Mouse (Mus musculus): ENCODE measurements around the gene Ubr3. TPM values are rescaled to one million over a fixed set of nuclear protein-coding genes. Genes with fewer than 3 reads are reported as not detected.

Gene Ubr3
- total and polyA plus RNA-seq, 3 experiments = 16.0 to 35.8 (median 17.9) TPM

GRCm38 (mm10) chr2:69885451-69886305, 11.4 kb upstream of the Ubr3 start, which contains the start of gene Mettl5 (continued):
- TF ChIP-seq SMC3 (IDR thresholded peaks at IDR 0.05; ENCODE audit: low read depth, low read length) (0 out of 2 replicates have a peak, but pooled peaks have one; percentile 8), JUN (IDR thresholded peaks at IDR 0.05; ENCODE audit: insufficient read depth, low read depth, low read length) (no peak), ZC3H11A (IDR thresholded peaks at IDR 0.05; ENCODE audit: low read depth, low read length) (no peak), NRF1 (IDR thresholded peaks at IDR 0.05; ENCODE audit: low read depth, low read length) (peak; percentile 53; the same call in 1 of the 2 replicates), HCFC1 (IDR thresholded peaks at IDR 0.05; ENCODE audit: low read depth, low read length) (peak; percentile 91), MAZ (IDR thresholded peaks at IDR 0.05; ENCODE audit: low read depth, low read length) (no peak), USF2 (conservative IDR thresholded peaks at IDR 0.05; ENCODE audit: low read depth, low read length) (no peak), UBTF (IDR thresholded peaks at IDR 0.05; ENCODE audit: low read depth, low read length) (0 out of 2 replicates have a peak, but pooled peaks have one; percentile 58), JUND (conservative IDR thresholded peaks at IDR 0.05; ENCODE audit: low read depth, low read length) (no peak), ZMIZ1 (IDR thresholded peaks at IDR 0.05; ENCODE audit: low read depth, low read length) (peak; percentile 67; the same call in 1 of the 2 replicates), RCOR1 (conservative IDR thresholded peaks at IDR 0.05; ENCODE audit: low read depth, low read length) (no peak), TBP (conservative IDR thresholded peaks at IDR 0.05; ENCODE audit: low read depth, low read length) (peak; percentile 89), POLR2A (IDR thresholded peaks at IDR 0.05; ENCODE audit: low read depth, low read length) (peak; percentile 92), SIN3A (IDR thresholded peaks at IDR 0.05; ENCODE audit: low read length) (peak; percentile 92), MXI1 (IDR thresholded peaks at IDR 0.05; ENCODE audit: low read depth, low read length) (peak; percentile 88), MAFK (IDR thresholded peaks at IDR 0.05; ENCODE audit: insufficient replicate concordance, low read length) (no peak), IRF4 (IDR thresholded peaks at IDR 0.05; ENCODE audit: low read depth, low read length) (peak; percentile 70), KAT2A (IDR thresholded peaks at IDR 0.05; ENCODE audit: insufficient replicate concordance, low read length) (peak; percentile 78; the same call in 1 of the 2 replicates)

DNA sequence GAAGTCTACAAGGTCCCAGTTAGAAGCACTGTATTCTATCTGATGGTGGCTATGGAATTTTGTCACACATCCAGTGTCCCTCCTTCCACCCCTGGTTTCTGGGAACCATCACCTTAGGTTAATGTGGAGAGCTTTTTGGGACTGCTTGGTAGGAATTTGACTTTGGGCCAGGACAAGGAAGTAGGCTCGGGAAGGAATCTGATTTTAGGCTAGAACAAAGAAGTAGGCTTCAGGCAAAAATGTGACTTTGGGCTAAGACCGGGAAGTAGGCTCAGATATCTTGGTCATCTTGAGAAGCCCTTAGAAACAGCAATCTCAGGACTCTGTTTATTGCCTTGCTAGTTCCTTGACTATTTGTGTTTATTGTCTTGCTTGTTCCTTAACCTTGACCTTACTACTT, 8.1 kb upstream of the Ubr3 start:
- Histone ChIP-seq H3K9ac (ENCODE audit: insufficient read depth, low read depth) (no peak overlapping the region), H3K27me3 (replicated peaks) (no peaks in the 10 kb centered on the region), H3K27ac (ENCODE audit: insufficient read depth, low read depth) (no peak overlapping the region), H3K79me2 (replicated peaks; ENCODE audit: control insufficient read depth, extremely low read depth, insufficient read depth, poor library complexity, severe bottlenecking) (peaks cover 9% of the 10 kb centered on the region), H3K4me1 (ENCODE audit: control insufficient read depth in 1 of 2, insufficient read depth in 2 of 2) (peaks cover 0 to 17% of the 10 kb centered on the region in 2 experiments; a peak in 2 of 4 replicates), H3K4me3 (replicated peaks in 1 of 3; ENCODE audit: low read depth in 2 of 3, low read length in 2 of 3, poor library complexity in 1 of 3) (no peak overlapping the region), H3K4me2 (ENCODE audit: insufficient read depth, low read depth, poor library complexity, severe bottlenecking) (no peak overlapping the region), H3K9me3 (replicated peaks; ENCODE audit: low read length) (no peaks in the 10 kb centered on the region), H3K36me3 (replicated peaks in 1 of 2; ENCODE audit: control insufficient read depth in 1 of 2, insufficient read depth in 1 of 2, low read length in 1 of 2) (no peaks in the 10 kb centered on the region)
- TF ChIP-seq EP300 (IDR thresholded peaks at IDR 0.05; ENCODE audit: low read length) (no peak), ZC3H11A (IDR thresholded peaks at IDR 0.05; ENCODE audit: low read depth, low read length) (no peak), ZMIZ1 (IDR thresholded peaks at IDR 0.05; ENCODE audit: low read depth, low read length) (no peak), ELF1 (IDR thresholded peaks at IDR 0.05; ENCODE audit: low read depth, low read length) (no peak), MYC (IDR thresholded peaks at IDR 0.05; ENCODE audit: low read depth, low read length) (no peak), MAFK (IDR thresholded peaks at IDR 0.05; ENCODE audit: insufficient replicate concordance, low read length) (no peak), MXI1 (IDR thresholded peaks at IDR 0.05; ENCODE audit: low read depth, low read length) (no peak), TBP (conservative IDR thresholded peaks at IDR 0.05; ENCODE audit: low read depth, low read length) (no peak), CTCF (conservative IDR thresholded peaks at IDR 0.05 in 1 of 2, IDR thresholded peaks at IDR 0.05 in 1 of 2; ENCODE audit: low read depth in 2 of 2, low read length in 2 of 2) (no peak), SMC3 (IDR thresholded peaks at IDR 0.05; ENCODE audit: low read depth, low read length) (no peak), MAZ (IDR thresholded peaks at IDR 0.05; ENCODE audit: low read depth, low read length) (no peak), GABPA (IDR thresholded peaks at IDR 0.05; ENCODE audit: insufficient replicate concordance, low read depth, low read length) (no peak), ETS1 (conservative IDR thresholded peaks at IDR 0.05; ENCODE audit: low read depth, low read length) (no peak), MEF2A (IDR thresholded peaks at IDR 0.05; ENCODE audit: borderline replicate concordance, low read depth, low read length) (no peak), MAX (IDR thresholded peaks at IDR 0.05; ENCODE audit: low read length) (no peak)
- no peak for DNase-seq (ENCODE audit: extremely low read depth)
- dilution Hi-C loops (cut with MboI; ENCODE audit: extremely low pct_ligation_motif_present, extremely low pct_unique_long_range_greater_than_20kb, low sequenced_read_pairs) = no loop called here
- in situ Hi-C loops (cut with MboI; ENCODE audit: low pct_ligation_motif_present, low pct_unique_long_range_greater_than_20kb, low sequenced_read_pairs) = no loop called here
